Mouse (Mus musculus) intestine, embryonic 15.5 days (tissue): ENCODE data around the gene Glt28d2. TPM values are rescaled to one million over a fixed set of nuclear protein-coding genes. Genes with fewer than 3 reads are reported as not detected.

ENCODE experiments used
- polyA plus RNA-seq: library from polyadenylated mRNA; unstranded; fragments of >200 nt; fragmentation: Nextera tagmentation; extraction: Ambion mirVana; gene quantifications from 2 replicates; pipeline ENCODE4 v1.2.1, GENCODE M21; 2015

Glt28d2 gene
- polyA plus RNA-seq, 1 experiment from 2014 or later: 2.7 TPM

Other genes starting within 250 kb of the Glt28d2 start
- 3.1 and 3.3 TPM in 2 replicates for gene Fam160a1, start 70.2 kb downstream of the Glt28d2 start, polyA plus RNA-seq
- gene Gm37240, start within 50 bp of the Glt28d2 start, polyA plus RNA-seq: 4.8 and 6.5 TPM in 2 replicates
- gene Sh3d19, start 83.6 kb upstream of the Glt28d2 start, polyA plus RNA-seq: 41.6 and 43.6 TPM in 2 replicates
- gene Prss48, start 115.0 kb upstream of the Glt28d2 start, polyA plus RNA-seq: 0.15 and 0.47 TPM in 2 replicates